Mouse (Mus musculus) hindbrain, embryonic 13.5 days (tissue): ENCODE results near the gene Trpv2. TPM values are rescaled to one million over a fixed set of nuclear protein-coding genes. Genes with fewer than 3 reads are reported as not detected.

Experiments used
- ATAC-seq: fragments of 200-750 bp; cut with Nextera tagmentation; 2 replicates; pipeline ENCODE4 v1.8.0; 2017; ENCODE audit warnings: moderate TSS enrichment; ENCODE audit not compliant: low FRiP score
- H3K27ac ChIP-seq: fragments of 300-500 bp; sonication (generic); 2 replicates; pipeline ENCODE4 v1.5.1; 2015; ENCODE audit warnings: inconsistent platforms, mild to moderate bottlenecking, moderate library complexity
- H3K27me3 ChIP-seq: fragments of 300-500 bp; sonication (generic); 2 replicates; pipeline ENCODE4 v1.6.1; 2015; ENCODE audit warnings: mild to moderate bottlenecking, inconsistent platforms
- H3K36me3 ChIP-seq: fragments of 300-500 bp; sonication (generic); 2 replicates; pipeline ENCODE4 v1.6.1; 2015; ENCODE audit warnings: mild to moderate bottlenecking, inconsistent platforms
- H3K4me1 ChIP-seq: fragments of 300-500 bp; sonication (generic); replicated peaks from 2 replicates; pipeline ENCODE4 v1.6.1; 2015; ENCODE audit warnings: inconsistent platforms
- H3K4me2 ChIP-seq: fragments of 300-500 bp; sonication (generic); 2 replicates; pipeline ENCODE4 v1.6.1; 2015; ENCODE audit warnings: inconsistent platforms, mild to moderate bottlenecking, moderate library complexity
- H3K4me3 ChIP-seq: fragments of 300-500 bp; sonication (generic); 2 replicates; pipeline ENCODE4 v1.5.1; 2015; ENCODE audit warnings: mild to moderate bottlenecking, inconsistent platforms
- H3K9ac ChIP-seq: fragments of 300-500 bp; sonication (generic); 2 replicates; pipeline ENCODE4 v1.6.1; 2015; ENCODE audit warnings: mild to moderate bottlenecking, inconsistent platforms
- H3K9me3 ChIP-seq: fragments of 300-500 bp; sonication (generic); 2 replicates; pipeline ENCODE4 v1.6.1; 2016; ENCODE audit warnings: inconsistent platforms
- WGBS: fragments of 180-500 bp; shearing (Covaris S2); methylation state at CpG from one replicate; pipeline ENCODE4 v1.1.7; 2015; 5-methylcytosine and 5-hydroxymethylcytosine counted together
- polyA plus RNA-seq: library from polyadenylated mRNA; unstranded; fragments of >200 nt; fragmentation: Nextera tagmentation; extraction: Ambion mirVana; gene quantifications from 2 replicates; pipeline ENCODE4 v1.2.1, GENCODE M21; 2015

The Trpv2 gene
- polyA plus RNA-seq: 21.5 and 21.7 TPM in 2 replicates

DNA sequence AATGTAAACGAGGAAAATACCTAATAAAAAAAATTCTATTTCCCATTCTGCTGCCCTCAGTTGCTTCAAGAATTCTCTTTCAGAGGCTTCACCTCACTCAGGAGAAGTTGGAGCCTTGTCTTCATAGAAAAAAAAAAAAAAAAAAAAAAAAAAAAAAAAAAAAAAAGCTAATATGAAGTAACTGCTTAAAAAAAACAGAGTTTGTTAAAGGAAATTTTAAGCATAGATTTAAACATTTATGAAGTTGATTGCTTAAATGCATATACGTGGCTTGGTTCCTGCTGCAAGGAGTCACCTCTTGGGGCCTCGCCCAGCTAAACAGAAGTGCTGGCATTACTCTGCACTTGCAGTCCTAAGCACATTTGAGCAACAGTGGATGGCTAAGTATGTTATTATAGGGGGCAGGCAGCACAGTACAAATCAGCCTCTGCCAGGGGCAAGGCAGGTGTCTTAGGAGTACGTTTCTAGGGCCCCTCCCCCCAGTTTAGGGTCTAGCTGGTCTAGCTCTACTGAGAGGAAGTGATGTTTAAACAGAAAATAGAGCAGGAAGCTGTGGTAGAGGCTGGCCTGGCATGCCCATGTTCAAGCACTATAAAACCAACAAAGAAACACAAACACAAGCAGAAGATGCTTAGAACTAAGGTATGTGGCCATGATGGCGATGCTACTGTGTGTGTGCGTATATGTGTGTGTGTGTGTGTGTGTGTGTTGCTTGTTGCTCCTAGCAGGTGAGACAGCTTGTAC is at the start of gene Trpv2:
Trpv2 (plus strand) TSS at position 528 of the 744 bp plus-strand sequence.
- no peak within 1 kb of the TSS for H3K27ac ChIP-seq
- H3K36me3 ChIP-seq: 0 out of 2 replicates have a peak, but pooled peaks cover 7% of the 10 kb centered on the region
- H3K4me2 ChIP-seq: peak within 1 kb of the TSS; percentile 98
- peak within 1 kb of the TSS; percentile 57 for H3K4me3 ChIP-seq
- ATAC-seq: no peak
- H3K4me1 ChIP-seq: peaks cover 15% of the 10 kb centered on the region
- H3K9ac ChIP-seq: no peak within 1 kb of the TSS; the same call in 1 of the 2 replicates
- H3K9me3 ChIP-seq: no peaks in the 10 kb centered on the region
- whole genome bisulfite sequencing: 81% methylated on average over 6 of the region's 6 CpGs
- H3K27me3 ChIP-seq: 0 out of 2 replicates have a peak, but pooled peaks cover 4% of the 10 kb centered on the region

GRCm38 (mm10) chr11:62537089-62537488 is 37.2 kb upstream of the Trpv2 start:
- Histone ChIP-seq H3K4me1 (peaks cover 21% of the 10 kb centered on the region), H3K36me3 (peaks cover 21% of the 10 kb centered on the region), H3K27ac (no peak overlapping the region), H3K9ac (no peak overlapping the region), H3K4me2 (peak overlapping the region; percentile 83), H3K4me3 (peak overlapping the region; percentile 81; the same call in 1 of the 2 replicates), H3K9me3 (no peaks in the 10 kb centered on the region), H3K27me3 (0 out of 2 replicates have a peak, but pooled peaks cover 4% of the 10 kb centered on the region)
- no peak for ATAC-seq
- 81% methylated on average over 8 of the region's 8 CpGs for WGBS

GRCm38 (mm10) chr11:62537590-62537989 is 36.7 kb upstream of the Trpv2 start:
- whole genome bisulfite sequencing: 20% methylated on average over 7 of the region's 7 CpGs
- H3K9ac ChIP-seq: peak overlapping the region; percentile 56; the same call in 1 of the 2 replicates
- peaks cover 21% of the 10 kb centered on the region for H3K4me1 ChIP-seq
- H3K4me2 ChIP-seq: peak overlapping the region; percentile 83
- no peak for ATAC-seq
- no peaks in the 10 kb centered on the region for H3K9me3 ChIP-seq
- H3K36me3 ChIP-seq: peaks cover 18% of the 10 kb centered on the region
- H3K4me3 ChIP-seq: peak overlapping the region; percentile 81
- H3K27ac ChIP-seq: no peak overlapping the region
- H3K27me3 ChIP-seq: 0 out of 2 replicates have a peak, but pooled peaks cover 4% of the 10 kb centered on the region

- H3K4me2 ChIP-seq: peak overlapping the region; percentile 83
- peaks cover 21% of the 10 kb centered on the region for H3K4me1 ChIP-seq
- peak overlapping the region; percentile 94 for H3K9ac ChIP-seq
- ATAC-seq: peak; percentile 86
- WGBS: under 1% methylated on average over 62 of the region's 73 CpGs
- H3K36me3 ChIP-seq: peaks cover 11% of the 10 kb centered on the region; the same call in 1 of the 2 replicates
- peak overlapping the region; percentile 87 for H3K27ac ChIP-seq
- 0 out of 2 replicates have a peak, but pooled peaks cover 4% of the 10 kb centered on the region for H3K27me3 ChIP-seq
- H3K9me3 ChIP-seq: no peaks in the 10 kb centered on the region
- peak overlapping the region; percentile 81 for H3K4me3 ChIP-seq
Measured at GRCm38 (mm10) chr11:62538321-62539088, 35.8 kb upstream of the Trpv2 start.

GRCm38 (mm10) chr11:62539089-62539890 is 35.0 kb upstream of the Trpv2 start, which contains the start of gene Cenpv:
Gene Cenpv, minus strand, starts transcription at chr11:62539261.
- H3K9ac ChIP-seq: peak within 1 kb of the TSS; percentile 94
- peak within 1 kb of the TSS; percentile 87 for H3K27ac ChIP-seq
- WGBS: 5% methylated on average over 45 of the region's 57 CpGs
- peak; percentile 83 for ATAC-seq
- peaks cover 21% of the 10 kb centered on the region for H3K4me1 ChIP-seq
- 0 out of 2 replicates have a peak, but pooled peaks cover 4% of the 10 kb centered on the region for H3K27me3 ChIP-seq
- peak within 1 kb of the TSS; percentile 81 for H3K4me3 ChIP-seq
- no peaks in the 10 kb centered on the region for H3K9me3 ChIP-seq
- peak within 1 kb of the TSS; percentile 83 for H3K4me2 ChIP-seq
- 0 out of 2 replicates have a peak, but pooled peaks cover 6% of the 10 kb centered on the region for H3K36me3 ChIP-seq

DNA sequence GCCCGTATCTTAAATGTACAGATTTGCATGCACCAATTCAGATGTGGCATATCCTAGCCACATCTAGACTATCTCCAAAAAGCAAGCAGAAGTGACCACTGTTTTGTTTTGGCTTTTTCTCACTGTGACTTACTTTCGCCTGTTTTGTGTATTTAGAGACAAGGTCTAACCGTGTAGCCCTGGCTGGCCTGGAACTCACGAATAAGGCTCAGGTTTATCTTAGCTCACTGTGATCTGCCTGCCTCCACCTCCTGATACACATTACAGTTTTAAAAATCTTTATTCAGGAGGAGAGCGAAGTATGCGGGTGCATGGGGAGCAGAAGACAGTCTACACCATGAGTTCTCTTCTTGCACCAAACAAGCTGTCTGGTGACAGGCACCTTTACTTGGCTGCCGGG is 34.1 kb upstream of the Trpv2 start:
- Histone ChIP-seq H3K4me1 (peaks cover 21% of the 10 kb centered on the region), H3K36me3 (0 out of 2 replicates have a peak, but pooled peaks cover 5% of the 10 kb centered on the region), H3K9ac (no peak overlapping the region), H3K27ac (no peak overlapping the region), H3K27me3 (0 out of 2 replicates have a peak, but pooled peaks cover 4% of the 10 kb centered on the region), H3K4me2 (no peak overlapping the region), H3K4me3 (no peak overlapping the region), H3K9me3 (no peaks in the 10 kb centered on the region)
- ATAC-seq: no peak
- 87% methylated on average over 7 of the region's 7 CpGs for WGBS

DNA sequence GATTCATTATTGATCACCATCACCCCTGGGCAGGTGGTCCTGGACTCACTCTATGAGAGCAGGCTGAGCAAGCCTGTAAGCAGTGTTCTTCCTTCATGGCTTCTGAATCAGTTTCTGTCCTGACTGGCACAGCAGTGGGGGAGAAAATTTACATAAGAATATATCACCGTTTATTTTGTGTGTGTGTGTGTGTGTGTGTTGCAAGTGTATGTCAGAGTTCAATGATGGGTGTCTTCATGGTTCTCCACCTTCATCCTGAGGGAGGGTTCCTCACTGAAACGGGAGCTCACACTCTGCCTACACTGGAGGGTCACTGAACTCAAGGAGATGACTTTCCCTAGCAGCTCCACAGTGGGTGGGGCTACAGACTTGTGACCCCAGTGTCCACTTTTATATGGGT is 33.3 kb upstream of the Trpv2 start:
- peaks cover 21% of the 10 kb centered on the region for H3K4me1 ChIP-seq
- H3K9me3 ChIP-seq: no peaks in the 10 kb centered on the region
- H3K4me3 ChIP-seq: no peak overlapping the region
- H3K27me3 ChIP-seq: 0 out of 2 replicates have a peak, but pooled peaks cover 4% of the 10 kb centered on the region
- ATAC-seq: no peak
- H3K9ac ChIP-seq: no peak overlapping the region
- H3K36me3 ChIP-seq: no peaks in the 10 kb centered on the region
- 51% methylated on average over 2 of the region's 2 CpGs for WGBS
- no peak overlapping the region for H3K4me2 ChIP-seq
- no peak overlapping the region for H3K27ac ChIP-seq

- 85% methylated on average over 8 of the region's 8 CpGs for WGBS
- H3K9me3 ChIP-seq: no peaks in the 10 kb centered on the region
- H3K9ac ChIP-seq: no peak overlapping the region
- 0 out of 2 replicates have a peak, but pooled peaks cover 4% of the 10 kb centered on the region for H3K27me3 ChIP-seq
- H3K4me2 ChIP-seq: no peak overlapping the region
- peaks cover 21% of the 10 kb centered on the region for H3K4me1 ChIP-seq
- no peak overlapping the region for H3K4me3 ChIP-seq
- ATAC-seq: no peak
- H3K27ac ChIP-seq: no peak overlapping the region
- H3K36me3 ChIP-seq: no peaks in the 10 kb centered on the region
Measured at GRCm38 (mm10) chr11:62541581-62541980, 32.7 kb upstream of the Trpv2 start.

DNA sequence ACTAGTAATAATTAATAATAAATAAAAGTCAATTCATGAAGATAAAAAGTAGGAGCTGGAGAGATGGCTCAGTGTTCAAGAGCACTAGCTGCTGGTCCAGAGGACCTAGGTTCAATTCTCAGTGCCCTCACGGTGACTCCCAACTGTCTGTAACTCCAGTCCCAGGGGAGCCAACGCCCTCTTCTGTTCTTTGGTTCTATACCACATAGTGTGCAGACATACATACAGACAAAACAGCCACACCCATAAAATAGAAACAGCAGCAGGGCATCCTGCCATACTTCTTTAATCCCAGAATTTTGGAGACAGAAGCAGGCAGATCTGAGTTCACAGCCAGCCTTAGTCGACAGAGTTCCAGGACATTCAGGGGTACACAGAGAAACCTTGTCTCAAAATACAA is 30.3 kb upstream of the Trpv2 start:
- Histone ChIP-seq H3K9me3 (no peaks in the 10 kb centered on the region), H3K9ac (no peak overlapping the region), H3K36me3 (no peaks in the 10 kb centered on the region), H3K4me1 (peaks cover 10% of the 10 kb centered on the region), H3K4me3 (no peak overlapping the region), H3K27ac (no peak overlapping the region), H3K27me3 (0 out of 2 replicates have a peak, but pooled peaks cover 4% of the 10 kb centered on the region), H3K4me2 (no peak overlapping the region)
- ATAC-seq: no peak
- 89% methylated on average over 3 of the region's 3 CpGs for WGBS

GRCm38 (mm10) chr11:62549782-62550181 is 24.5 kb upstream of the Trpv2 start:
- WGBS: 24% methylated on average over 5 of the region's 5 CpGs
- peaks cover 30% of the 10 kb centered on the region for H3K4me1 ChIP-seq
- ATAC-seq: no peak

GRCm38 (mm10) chr11:62550227-62550685 is 24.0 kb upstream of the Trpv2 start:
- peaks cover 16% of the 10 kb centered on the region for H3K36me3 ChIP-seq
- H3K4me3 ChIP-seq: peak overlapping the region; percentile 70
- peaks cover 35% of the 10 kb centered on the region for H3K4me1 ChIP-seq
- peak overlapping the region; percentile 94 for H3K9ac ChIP-seq
- no peaks in the 10 kb centered on the region for H3K9me3 ChIP-seq
- peak overlapping the region; percentile 100 for H3K27ac ChIP-seq
- WGBS: 2% methylated on average over 11 of the region's 11 CpGs
- H3K27me3 ChIP-seq: no peaks in the 10 kb centered on the region
- peak; percentile 34 for ATAC-seq
- peak overlapping the region; percentile 70 for H3K4me2 ChIP-seq

More at GRCm38 (mm10) chr11:62549782-62550181, 24.5 kb upstream of the Trpv2 start:
- Histone ChIP-seq H3K27ac (peak overlapping the region; percentile 100), H3K4me2 (peak overlapping the region; percentile 70), H3K9ac (peak overlapping the region; percentile 94), H3K27me3 (no peaks in the 10 kb centered on the region), H3K9me3 (no peaks in the 10 kb centered on the region), H3K4me3 (peak overlapping the region; percentile 70), H3K36me3 (peaks cover 16% of the 10 kb centered on the region)
